Mouse (Mus musculus): ENCODE measurements around the gene Acacb.

DNA sequence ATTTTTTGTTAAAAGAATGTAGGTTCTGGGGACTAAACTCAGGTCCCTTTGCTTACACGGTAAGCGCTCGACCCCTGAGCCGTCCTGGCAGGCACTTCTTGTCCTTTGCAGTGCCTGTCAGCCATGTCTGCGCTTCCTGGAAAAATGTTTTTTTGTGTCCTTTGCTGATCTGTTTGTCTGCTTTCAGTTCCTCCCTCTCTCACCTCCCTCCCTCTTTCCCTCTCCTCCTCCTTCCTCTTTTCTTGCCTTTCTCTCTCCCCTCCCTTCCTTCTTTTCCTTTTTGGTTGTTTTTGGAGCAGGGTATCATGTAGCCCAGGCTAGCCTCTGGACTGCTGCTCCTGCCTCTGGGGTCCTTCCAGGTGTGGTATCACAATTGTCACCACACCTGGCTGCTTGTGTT is 31.3 kb upstream of the Acacb start:
- no peak for TF ChIP-seq GATA1 (IDR thresholded peaks at IDR 0.05; ENCODE audit: borderline replicate concordance, low read length)
- TF ChIP-seq FLI1 (IDR thresholded peaks at IDR 0.05; ENCODE audit: low read length), result no peak
